Mouse (Mus musculus) olfactory bulb, adult 2 months (tissue): ENCODE measurements around the gene Uroc1. TPM values are rescaled to one million over a fixed set of nuclear protein-coding genes. Genes with fewer than 3 reads are reported as not detected.

ENCODE experiments used
- H3K27ac ChIP-seq: fragments of 200-500 bp; 2 replicates; pipeline ENCODE4 v1.5.1; 2012; ENCODE audit warnings: low read depth, low read length; ENCODE audit not compliant: insufficient read depth
- H3K4me1 ChIP-seq: fragments of 200-500 bp; 2 replicates; pipeline ENCODE4 v1.6.1; 2012; ENCODE audit warnings: low read length; ENCODE audit not compliant: control insufficient read depth, insufficient read depth
- H3K4me3 ChIP-seq: fragments of 200-500 bp; 2 replicates; pipeline ENCODE4 v1.5.1; 2012; ENCODE audit warnings: mild to moderate bottlenecking, low read depth, low read length, moderate library complexity; ENCODE audit not compliant: insufficient read depth
- CTCF ChIP-seq: fragments of 200-500 bp; IDR thresholded peaks from 2 replicates; pipeline ENCODE4 v1.5.1; 2012; ENCODE audit warnings: low read depth, mild to moderate bottlenecking, low read length, moderate library complexity; ENCODE audit not compliant: insufficient read depth
- POLR2A ChIP-seq: fragments of 200-500 bp; IDR thresholded peaks from 2 replicates; pipeline ENCODE4 v1.6.1; 2012; ENCODE audit warnings: mild to moderate bottlenecking, low read depth, low read length, moderate library complexity; ENCODE audit not compliant: insufficient read depth
- WGBS: fragments of 180-500 bp; shearing (Covaris S2); methylation state at CpG from one replicate; pipeline ENCODE4 v1.1.7; 2018; 5-methylcytosine and 5-hydroxymethylcytosine counted together
- polyA plus RNA-seq: library from polyadenylated mRNA; stranded (reverse); fragments of >200 nt; gene quantifications from 2 replicates; pipeline ENCODE4 v1.2.4, GENCODE M21; 2012; ENCODE audit warnings: low replicate concordance; ENCODE audit not compliant: missing spikeins, insufficient read depth, insufficient read length

Gene Uroc1
- polyA plus RNA-seq, 1 experiment, result not detected

DNA sequence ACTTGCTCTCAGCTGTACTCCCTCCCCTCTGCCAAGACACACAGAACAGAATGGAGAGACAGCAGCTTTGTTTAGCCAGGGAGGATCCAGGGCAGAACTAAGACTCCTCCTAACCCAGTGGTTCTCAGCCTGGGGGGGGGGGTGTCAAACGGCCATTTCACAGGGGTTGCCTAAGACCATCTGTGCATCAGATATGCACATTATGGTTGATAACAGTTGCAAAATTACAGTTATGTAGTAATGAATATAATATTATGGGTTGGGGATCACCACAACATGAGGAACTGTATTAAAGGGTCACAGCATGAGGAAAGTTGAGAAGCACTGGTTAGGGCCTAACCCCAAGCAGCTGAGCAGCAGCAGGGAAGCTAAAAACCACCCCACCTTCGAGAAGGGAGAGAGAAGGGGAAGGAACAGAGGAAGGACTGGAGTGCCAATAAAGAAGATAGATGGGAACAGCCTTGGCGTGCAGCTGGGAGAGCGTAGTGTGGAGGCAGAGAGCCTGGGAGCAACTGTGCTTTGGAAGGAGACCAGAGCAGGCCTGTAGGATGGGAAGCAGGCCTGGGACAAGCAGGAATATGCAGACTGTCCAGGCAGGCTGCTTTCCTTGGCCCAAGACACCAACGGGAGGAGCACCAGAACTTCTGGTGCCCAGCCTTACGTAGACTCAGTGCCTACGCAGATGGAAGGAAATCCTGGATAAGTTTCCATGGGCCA lies 13.5 kb upstream of the Uroc1 start:
- Histone ChIP-seq H3K4me1 (peaks cover 5% of the 10 kb centered on the region; the same call in 1 of the 2 replicates), H3K4me3 (no peak overlapping the region), H3K27ac (no peak overlapping the region)
- WGBS, result 75% methylated on average over 7 of the region's 7 CpGs
- TF ChIP-seq POLR2A (no peak), CTCF (no peak)

DNA sequence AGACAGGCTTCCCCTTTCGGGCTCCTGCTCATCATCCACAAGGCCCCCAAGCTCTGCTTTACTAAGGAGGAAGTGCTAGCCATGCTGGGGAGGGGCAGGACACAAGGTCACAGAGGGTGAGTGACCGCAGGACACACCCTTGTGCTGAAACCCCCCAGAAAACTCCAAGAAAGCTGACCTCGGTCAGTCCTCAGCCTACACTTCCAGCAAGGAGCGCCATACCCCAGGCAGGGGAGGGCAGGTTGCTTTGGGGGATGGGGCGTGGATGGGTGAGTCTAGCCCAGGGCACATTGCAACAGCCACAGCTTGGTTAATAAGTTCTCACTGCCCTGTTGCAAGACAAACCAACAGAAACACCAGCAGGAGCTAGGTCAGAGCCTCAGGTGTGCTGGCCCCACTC lies 12.7 kb upstream of the Uroc1 start:
- 85% methylated on average over 5 of the region's 5 CpGs for WGBS
- no peak overlapping the region for H3K4me3 ChIP-seq
- H3K4me1 ChIP-seq, result peaks cover 7% of the 10 kb centered on the region; the same call in 1 of the 2 replicates
- H3K27ac ChIP-seq, result no peak overlapping the region
- no peak for TF ChIP-seq CTCF
- TF ChIP-seq POLR2A, result no peak

DNA sequence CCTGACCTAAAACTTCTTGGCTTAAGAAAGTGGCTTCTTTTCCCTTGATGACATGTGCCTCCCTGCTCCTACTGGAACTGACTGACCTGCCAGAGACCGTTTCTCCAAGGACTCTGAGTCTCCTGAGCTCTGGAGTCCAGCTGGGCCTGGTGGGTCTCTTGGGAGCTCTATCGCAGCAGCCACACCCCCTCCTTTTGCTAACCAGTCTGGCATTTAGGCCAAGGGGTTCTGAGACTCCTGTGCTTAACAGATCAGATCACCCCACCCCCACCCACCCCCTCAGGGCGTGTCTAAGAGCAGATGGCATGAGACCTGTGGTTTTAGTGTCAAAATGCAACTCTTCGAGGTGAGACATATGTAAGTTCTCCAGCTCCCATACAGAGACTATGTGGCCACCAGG lies 11.3 kb upstream of the Uroc1 start:
- peaks cover 7% of the 10 kb centered on the region; the same call in 1 of the 2 replicates for H3K4me1 ChIP-seq
- H3K27ac ChIP-seq, result no peak overlapping the region
- no peak overlapping the region for H3K4me3 ChIP-seq
- WGBS, result 58% methylated on average over 4 of the region's 4 CpGs
- TF ChIP-seq POLR2A (no peak), CTCF (no peak)

DNA sequence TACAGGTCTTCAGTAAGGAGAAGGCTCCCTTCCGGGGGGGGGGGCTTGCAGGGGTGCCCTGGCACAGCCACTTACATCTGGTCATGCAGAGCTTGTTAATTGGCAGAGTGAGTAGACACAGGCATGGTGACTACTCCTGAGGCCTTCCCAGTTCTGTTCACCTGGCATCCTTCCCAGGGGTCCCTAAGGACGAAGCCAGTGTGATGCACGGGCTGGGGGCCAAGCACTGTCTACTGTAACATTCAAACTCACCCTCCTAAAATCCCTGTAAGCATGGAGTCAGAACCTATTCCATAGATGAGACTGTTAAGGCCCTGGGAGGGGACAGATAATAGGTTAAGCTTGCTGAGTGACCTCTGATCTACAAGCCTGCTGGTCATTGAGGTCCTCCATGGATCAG lies 9.1 kb upstream of the Uroc1 start:
- H3K4me3 ChIP-seq, result no peak overlapping the region
- peaks cover 7% of the 10 kb centered on the region; the same call in 1 of the 2 replicates for H3K4me1 ChIP-seq
- WGBS, result 50% methylated on average over 3 of the region's 3 CpGs
- H3K27ac ChIP-seq, result no peak overlapping the region
- no peak for TF ChIP-seq CTCF
- TF ChIP-seq POLR2A, result no peak

DNA sequence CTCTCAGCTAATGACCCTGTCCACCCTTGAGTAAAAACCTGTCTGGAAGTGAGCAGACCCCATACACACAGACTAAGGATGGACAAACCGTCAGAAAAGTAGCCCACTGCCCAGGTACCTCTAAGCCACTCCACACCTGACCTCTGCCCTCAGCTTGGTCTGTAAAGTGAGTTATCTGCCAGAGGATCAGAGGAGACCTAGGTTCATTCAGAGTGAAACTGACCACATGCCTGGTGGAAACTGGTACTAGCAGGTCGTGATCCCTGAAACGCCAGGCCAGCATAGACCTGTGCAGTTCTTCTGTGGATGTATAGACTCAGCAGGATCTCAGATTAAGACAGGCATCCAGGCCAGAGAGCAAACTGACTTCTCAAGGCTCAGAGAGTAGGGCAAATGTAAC lies 8.6 kb upstream of the Uroc1 start:
- WGBS, result 74% methylated on average over 3 of the region's 3 CpGs
- Histone ChIP-seq H3K27ac (no peak overlapping the region), H3K4me1 (peaks cover 7% of the 10 kb centered on the region; the same call in 1 of the 2 replicates), H3K4me3 (no peak overlapping the region)
- TF ChIP-seq POLR2A (no peak), CTCF (no peak)

DNA sequence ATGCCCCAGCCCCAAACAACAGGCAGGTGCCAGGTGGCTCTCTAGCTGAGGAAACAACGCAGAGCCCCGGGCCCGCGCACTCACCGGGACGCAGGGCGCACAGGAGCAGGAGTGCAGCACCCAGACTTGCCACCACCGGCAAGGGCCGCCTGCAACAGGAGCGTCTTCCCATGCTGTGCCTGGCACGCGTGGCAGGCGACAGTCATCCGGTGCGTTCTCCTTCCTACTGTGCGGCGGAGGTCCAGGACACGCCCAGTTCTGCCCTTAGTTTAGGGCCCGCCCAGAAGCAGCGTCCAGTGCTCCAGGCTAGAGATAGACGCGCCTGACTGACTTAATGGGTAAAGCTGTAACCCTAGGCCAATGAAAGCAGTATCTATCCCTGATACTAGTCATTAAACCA lies 8.1 kb upstream of the Uroc1 start, which contains the start of gene Chst13:
Gene Chst13, minus strand, starts transcription at position 195 of the 400 bp plus-strand sequence.
- no peak within 1 kb of the TSS for H3K27ac ChIP-seq
- TF ChIP-seq CTCF (no peak), POLR2A (no peak)
- peaks cover 3% of the 10 kb centered on the region; the same call in 1 of the 2 replicates for H3K4me1 ChIP-seq
- H3K4me3 ChIP-seq, result no peak within 1 kb of the TSS
- WGBS, result 14% methylated on average over 22 of the region's 22 CpGs

DNA sequence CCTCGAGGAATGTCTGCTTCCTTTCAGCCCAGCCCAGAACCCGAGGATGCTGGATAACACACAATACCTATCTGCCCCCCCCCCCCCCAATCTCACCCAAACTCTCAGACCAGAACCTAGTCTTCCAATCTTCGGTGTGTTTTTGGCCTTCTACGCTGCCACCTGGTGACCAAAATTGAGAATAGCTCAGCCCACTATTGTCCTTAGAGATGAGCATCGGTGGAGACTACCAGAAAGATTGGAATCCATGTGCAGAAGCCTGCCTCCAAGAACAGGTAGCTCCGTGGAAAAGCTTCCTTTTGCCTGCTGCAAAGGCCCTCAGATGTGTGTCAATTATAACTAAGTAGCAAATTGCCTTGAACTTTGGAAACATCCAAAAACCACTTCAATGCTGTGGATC lies 5.4 kb upstream of the Uroc1 start:
- TF ChIP-seq CTCF, result no peak
- no peak for TF ChIP-seq POLR2A
- 0 out of 2 replicates have a peak, but pooled peaks cover 2% of the 10 kb centered on the region for H3K4me1 ChIP-seq
- WGBS, result 14% methylated on average over 6 of the region's 6 CpGs
- H3K4me3 ChIP-seq, result no peak overlapping the region
- no peak overlapping the region for H3K27ac ChIP-seq

DNA sequence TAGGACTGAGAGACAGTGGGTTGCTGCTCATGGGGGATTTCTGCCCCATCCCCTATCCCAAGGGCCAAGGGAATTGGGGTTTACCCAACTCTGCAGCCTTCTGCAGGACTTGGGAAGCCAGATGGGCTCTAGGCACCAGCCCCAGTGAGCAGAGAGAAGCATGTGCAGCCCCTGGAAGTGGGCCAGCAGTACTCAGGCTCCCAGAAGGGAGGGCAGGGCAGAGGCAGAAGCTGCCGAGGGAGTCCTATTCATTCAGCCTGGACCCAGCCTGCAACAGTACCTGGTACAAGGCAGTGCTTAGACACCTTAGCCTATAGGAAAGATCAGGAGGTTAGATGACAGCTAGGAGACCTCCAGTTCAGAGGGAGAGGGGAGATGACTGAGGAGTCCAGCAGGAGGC lies 3.1 kb upstream of the Uroc1 start:
- 0 out of 2 replicates have a peak, but pooled peaks cover under 1% of the 10 kb centered on the region for H3K4me1 ChIP-seq
- 10% methylated on average over 1 of the region's 1 CpGs for WGBS
- H3K4me3 ChIP-seq, result no peak overlapping the region
- no peak for TF ChIP-seq CTCF
- TF ChIP-seq POLR2A, result no peak
- H3K27ac ChIP-seq, result no peak overlapping the region

DNA sequence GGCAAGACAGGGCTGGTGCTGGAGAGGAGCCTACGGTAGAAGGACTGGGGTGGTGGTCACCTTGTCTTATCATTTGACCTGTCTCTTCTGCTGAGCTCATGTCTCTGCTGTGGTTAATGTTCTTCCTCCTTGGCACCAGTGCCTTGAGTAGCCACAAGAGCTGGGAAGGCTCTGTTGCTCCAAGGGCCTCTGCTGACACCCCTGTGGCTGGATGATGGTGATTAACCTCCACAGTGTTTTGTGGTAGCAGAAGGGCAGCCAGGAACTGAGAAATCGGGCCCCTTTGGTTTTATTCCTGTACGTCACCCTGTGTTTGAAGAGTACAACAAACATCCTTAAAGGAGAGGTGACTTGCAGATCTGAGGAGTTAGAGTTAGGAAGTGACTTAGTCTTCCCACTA lies 1.2 kb downstream of the Uroc1 start:
- no peak for TF ChIP-seq CTCF
- TF ChIP-seq POLR2A, result no peak
- H3K4me1 ChIP-seq, result no peaks in the 10 kb centered on the region
- no peak overlapping the region for H3K4me3 ChIP-seq
- H3K27ac ChIP-seq, result no peak overlapping the region
- WGBS, result 84% methylated on average over 3 of the region's 3 CpGs
